Comparison of ENCODE assay signal across 20 mouse cellular contexts in genomic region chr2:35993481-35993880, GRCm38 (mm10). TPM values are rescaled to one million over a fixed set of nuclear protein-coding genes. Genes with fewer than 3 reads are reported as not detected.
"Had no signal": no experiment of that assay in that cellular context is flagged by ENCODE, and none has a peak within 500 bp of the region (broad histone marks: within the 10 kb centered on the region; RNA-seq: fewer than 3 reads in every experiment).

No protein-coding gene starts in this region.

- H3K9me3 ChIP-seq: lung, embryonic 15.5 days; midbrain, embryonic 13.5 days; midbrain, embryonic 15.5 days; neural tube, embryonic 12.5 days; stomach, embryonic 15.5 days had no signal

- H3K4me1 ChIP-seq: lung, embryonic 15.5 days; midbrain, embryonic 13.5 days; midbrain, embryonic 15.5 days; neural tube, embryonic 12.5 days; stomach, embryonic 15.5 days had no signal

- H3K4me3 ChIP-seq: lung, embryonic 15.5 days; megakaryocyte, embryonic 14.5 days; midbrain, embryonic 13.5 days; midbrain, embryonic 15.5 days; neural tube, embryonic 12.5 days; stomach, embryonic 15.5 days had no signal

- H3K36me3 ChIP-seq: lung, embryonic 15.5 days; midbrain, embryonic 13.5 days; midbrain, embryonic 15.5 days; neural tube, embryonic 12.5 days; stomach, embryonic 15.5 days had no signal

- H3K4me2 ChIP-seq: lung, embryonic 15.5 days; midbrain, embryonic 11.5 days; midbrain, embryonic 13.5 days; midbrain, embryonic 15.5 days; neural tube, embryonic 12.5 days; stomach, embryonic 15.5 days had no signal

- ATAC-seq: midbrain, embryonic 13.5 days; midbrain, embryonic 15.5 days had no signal

- H3K27me3 ChIP-seq: lung, embryonic 15.5 days; midbrain, embryonic 13.5 days; midbrain, embryonic 15.5 days; neural tube, embryonic 12.5 days; stomach, embryonic 15.5 days had no signal

- H3K27ac ChIP-seq: lung, embryonic 15.5 days; macrophage; midbrain, embryonic 13.5 days; midbrain, embryonic 15.5 days; neural tube, embryonic 12.5 days; stomach, embryonic 15.5 days; stomach, postnatal 0 days had no signal

- DNase-seq: lung, adult 2 months; lung, postnatal 14 days; lung, postnatal 36 days; right cerebral cortex, postnatal 14 days; thymus, adult 2 months; thymus, postnatal 25 days; thymus, postnatal 4 days had no signal

- H3K9ac ChIP-seq: lung, embryonic 15.5 days; midbrain, embryonic 13.5 days; midbrain, embryonic 15.5 days; neural tube, embryonic 12.5 days; stomach, embryonic 15.5 days had no signal

RNA-seq across cellular contexts. Expression of gene Ttll11, which starts 13.8 kb away (rescaled TPM):
- total RNA-seq: monocyte, adult 5-6 weeks had no signal

RNA-seq across cellular contexts. Expression of gene Morn5, which starts 55.8 kb away (rescaled TPM):
- total RNA-seq: megakaryocyte progenitor cell, adult 5-6 weeks; monocyte, adult 5-6 weeks; neutrophil, adult 5-6 weeks had no signal
- polyA plus RNA-seq: macrophage; spleen, adult 2 months; stomach, postnatal 0 days had no signal
